Mouse (Mus musculus) urinary bladder, postnatal 4 days (tissue): ENCODE measurements around the gene Lrrc9.

Source experiments
- DNase-seq, 2 experiments: peaks; one replicate each; pipeline ENCODE4 v3.0.0; 2021 to 2022; ENCODE audit warnings: low spot score in 2 of 2

Gene Lrrc9

DNA sequence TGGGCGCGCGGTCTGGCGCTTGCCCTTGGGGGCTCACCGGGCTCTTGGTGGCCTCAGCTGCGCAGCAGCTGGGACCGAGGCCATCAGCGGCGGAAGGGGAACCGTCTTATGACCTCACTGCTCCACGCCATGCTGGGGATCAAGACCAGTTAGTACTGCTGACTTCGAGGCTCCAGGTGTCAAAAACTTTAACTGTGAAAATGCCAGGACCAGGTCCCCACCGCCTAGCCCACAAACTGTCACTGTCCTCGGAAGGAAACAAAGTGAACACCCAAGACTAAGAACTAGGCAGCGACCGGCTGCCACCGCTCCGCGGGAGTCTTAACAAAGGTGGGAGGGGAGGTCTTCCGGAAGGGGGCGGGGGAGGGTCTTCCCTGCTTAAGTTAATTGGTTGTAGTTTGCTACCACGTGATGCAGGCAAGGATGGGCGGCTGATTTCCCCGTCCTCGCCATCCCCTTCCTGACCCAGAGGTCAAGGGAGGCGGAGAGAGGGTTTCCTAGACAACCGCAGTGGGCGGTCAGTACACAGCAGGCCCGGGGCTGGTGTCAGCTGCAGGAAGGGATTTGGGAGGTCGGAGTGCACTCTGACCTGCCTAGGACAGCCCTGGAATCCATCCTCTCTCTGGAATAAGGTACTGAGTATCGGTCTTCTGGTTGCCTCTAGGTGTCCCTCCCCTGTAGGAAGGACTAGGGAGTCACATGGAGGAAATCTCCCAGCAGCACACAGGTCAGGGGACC, at the start of gene Lrrc9:
Gene Lrrc9 (plus strand): TSS at position 28 of the 738 bp plus-strand sequence.
- DNase-seq = peak in 1 of 2 experiments; percentile 39

GRCm38 (mm10) chr12:72393046-72393805, 48.4 kb upstream of the Lrrc9 start:
- DNase-seq = no peak

- no peak for DNase-seq
Observed at GRCm38 (mm10) chr12:72405031-72405430, 36.6 kb upstream of the Lrrc9 start.

- DNase-seq = no peak
Observed at GRCm38 (mm10) chr12:72407146-72407545, 34.5 kb upstream of the Lrrc9 start.

DNA sequence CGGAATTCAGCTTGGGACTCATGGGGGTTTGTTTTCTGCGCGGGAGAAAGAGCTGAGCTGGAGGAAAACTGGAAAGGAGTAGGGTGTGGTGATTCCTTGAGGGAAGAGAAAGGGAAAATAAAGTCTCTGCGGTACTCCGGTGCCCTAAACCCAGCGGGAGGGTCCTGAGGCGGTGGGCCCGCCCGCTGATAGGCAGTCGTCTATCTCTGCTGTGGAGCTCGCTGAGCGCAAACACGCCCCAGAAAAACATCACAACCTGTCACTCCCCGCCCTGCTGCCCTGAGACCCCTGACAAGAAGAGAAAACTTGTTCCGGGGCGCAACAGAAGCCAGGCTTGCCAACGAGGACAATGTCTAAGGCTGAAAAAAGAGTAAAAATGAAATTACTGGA, 34.0 kb upstream of the Lrrc9 start:
- DNase-seq = no peak

DNA sequence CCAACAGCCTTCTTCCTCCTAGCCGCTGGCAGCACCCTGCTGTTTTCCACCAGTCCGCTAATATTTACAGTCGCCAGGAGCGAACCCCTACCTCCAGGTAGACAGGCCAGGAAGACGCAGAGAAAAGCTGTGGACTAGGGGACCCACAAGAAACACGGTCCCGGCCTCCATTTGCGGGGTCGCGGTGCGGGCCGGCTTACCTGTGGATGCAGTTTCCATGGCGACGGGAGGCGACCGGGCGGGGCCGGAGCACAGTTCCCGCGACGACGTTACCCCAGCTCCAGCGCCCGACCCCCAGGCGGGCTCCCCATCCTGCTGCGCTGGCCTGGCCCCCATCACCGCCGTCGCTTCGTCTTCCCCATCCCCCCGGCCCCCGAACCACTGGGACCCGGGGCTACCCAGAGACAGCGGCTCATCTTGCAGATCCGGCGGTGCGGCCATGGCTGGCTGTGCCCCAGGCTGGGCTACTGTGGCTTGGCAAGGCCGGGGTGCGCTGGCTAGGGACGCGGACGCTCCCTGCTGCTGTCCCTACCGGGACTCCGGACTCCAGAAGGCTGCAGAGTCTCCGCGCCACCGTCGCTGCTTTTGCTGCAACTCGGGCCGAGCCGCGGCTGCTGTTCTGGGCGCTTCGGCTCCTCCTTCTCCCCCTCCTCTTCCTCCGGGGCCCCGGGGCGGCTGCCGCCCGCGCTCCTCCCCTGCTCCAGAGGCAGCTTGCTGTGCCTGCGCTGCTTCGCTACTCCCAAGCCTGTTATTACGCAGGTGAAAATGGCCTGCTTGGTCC, 33.4 kb upstream of the Lrrc9 start:
- DNase-seq = peak in 1 of 2 experiments; percentile 19

DNA sequence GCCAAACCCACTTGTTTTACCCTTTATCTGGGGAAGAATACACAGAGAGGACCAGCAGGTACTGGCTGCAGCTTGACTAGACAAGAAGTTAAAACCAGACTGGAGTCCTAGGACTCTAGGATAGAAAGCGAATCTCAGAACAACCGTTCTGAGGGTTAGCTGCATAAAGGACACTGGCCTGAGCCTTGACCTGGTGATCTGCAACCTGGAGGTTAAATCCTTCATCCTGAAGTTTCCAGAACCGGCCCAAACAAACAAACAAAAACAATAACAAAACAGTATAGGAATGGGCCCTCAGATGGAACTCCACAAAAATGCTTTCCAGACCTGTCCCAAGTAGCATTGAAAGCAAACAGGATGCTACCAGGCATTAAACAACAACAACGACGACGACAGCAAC, 32.7 kb upstream of the Lrrc9 start, which contains the start of gene Rtn1:
Gene Rtn1 (minus strand): TSS at position 101 of the 400 bp plus-strand sequence.
- no peak for DNase-seq

DNA sequence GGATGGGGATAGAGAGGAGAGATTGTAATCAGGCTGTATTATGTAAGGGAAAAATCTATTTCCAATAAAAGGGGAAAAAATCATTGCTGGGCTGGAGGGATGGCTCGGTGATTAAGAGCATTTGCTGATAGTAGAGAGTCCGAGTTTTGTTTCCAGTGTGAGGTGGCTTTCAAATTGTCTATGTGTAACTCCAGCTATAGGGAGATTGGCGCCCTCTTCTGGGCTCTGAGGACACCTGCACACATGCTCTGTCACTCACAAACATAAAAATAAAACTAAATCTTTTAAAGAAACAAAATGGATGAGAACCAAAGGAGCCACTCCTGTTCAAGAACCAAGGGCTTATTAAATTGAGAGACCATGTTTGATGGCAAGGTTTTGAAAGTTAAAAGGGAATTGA, 23.9 kb upstream of the Lrrc9 start:
- DNase-seq = no peak

- DNase-seq = no peak
Observed at GRCm38 (mm10) chr12:72422681-72423080, 19.0 kb upstream of the Lrrc9 start.

GRCm38 (mm10) chr12:72427722-72428126, 13.9 kb upstream of the Lrrc9 start:
- DNase-seq = peak in 1 of 2 experiments; percentile 32

- no peak for DNase-seq
Observed at GRCm38 (mm10) chr12:72432209-72432608, 9.5 kb upstream of the Lrrc9 start.

DNA sequence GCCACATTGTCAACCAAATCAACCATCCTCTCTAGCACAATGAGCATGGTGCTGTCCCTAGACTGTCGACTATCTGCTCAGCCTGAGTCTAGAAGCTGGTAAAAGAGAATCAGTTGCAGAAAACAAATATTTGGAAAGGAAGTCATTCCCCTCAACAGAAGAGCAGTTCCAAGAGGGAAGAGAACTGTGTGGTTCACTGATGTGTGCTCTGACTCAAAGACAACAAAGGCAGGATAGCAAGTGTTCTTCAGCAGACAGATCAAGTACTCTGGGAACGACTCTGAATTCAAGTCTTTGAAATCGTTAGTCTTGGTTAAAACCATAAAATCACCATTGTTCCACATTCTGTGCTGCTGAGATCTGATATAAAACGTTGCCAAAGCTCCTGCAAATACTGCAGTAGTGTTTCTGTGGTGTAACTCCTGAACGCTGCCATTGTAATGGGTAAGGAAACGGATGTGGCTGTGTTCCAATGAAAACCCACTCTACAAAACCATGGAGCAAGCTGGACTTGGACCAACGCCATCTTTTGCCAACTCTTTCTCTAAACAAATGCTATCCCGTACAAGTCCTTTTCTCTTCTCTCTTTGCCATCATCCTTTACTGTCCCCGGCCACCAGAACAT, 8.3 kb upstream of the Lrrc9 start:
- no peak for DNase-seq

- DNase-seq = no peak
Observed at GRCm38 (mm10) chr12:72437676-72438341, 3.9 kb upstream of the Lrrc9 start.

DNA sequence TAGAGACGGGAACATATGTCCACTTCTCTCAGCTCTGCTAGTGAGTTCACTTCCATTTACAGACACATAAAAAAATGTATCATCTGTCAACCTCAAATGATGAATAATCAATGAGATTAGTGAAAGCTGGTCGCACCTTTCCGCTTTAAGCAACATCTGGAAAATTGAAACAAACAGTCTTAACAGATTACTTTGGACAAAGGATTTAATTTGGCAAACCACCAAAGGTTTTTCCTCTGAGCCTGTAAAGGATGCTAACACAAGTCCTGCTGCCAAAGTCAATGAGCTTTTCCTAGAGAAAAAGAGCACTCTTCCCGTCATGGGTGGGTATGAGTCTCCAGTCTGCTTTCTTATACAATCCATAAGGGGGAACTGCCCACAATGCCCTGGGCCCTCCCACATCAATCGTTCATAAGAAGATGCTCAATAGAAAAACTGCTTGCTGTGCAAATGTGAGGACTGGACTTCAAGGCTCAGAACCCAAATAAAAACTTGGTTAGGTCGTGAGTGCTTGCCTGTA, 2.6 kb upstream of the Lrrc9 start:
- DNase-seq = no peak

DNA sequence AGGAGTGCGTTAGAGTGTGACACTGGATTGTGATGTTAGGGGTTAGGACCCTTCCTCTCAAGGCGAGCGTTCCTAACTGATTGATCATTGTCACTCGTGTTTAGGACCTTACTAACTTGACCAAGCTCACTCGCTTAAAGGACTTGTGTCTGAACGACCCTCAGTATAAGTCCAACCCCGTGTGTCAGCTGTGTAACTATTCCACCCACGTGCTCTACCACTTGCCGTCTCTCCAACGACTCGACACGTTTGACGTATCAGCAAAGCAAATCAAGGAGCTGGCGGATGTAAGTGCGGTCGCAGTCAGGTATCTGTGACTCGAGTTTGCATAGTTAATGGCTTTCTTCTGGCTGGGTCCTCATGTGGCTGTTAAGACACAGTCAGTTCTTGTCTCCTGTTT, 12.3 kb downstream of the Lrrc9 start:
- no peak for DNase-seq

- no peak for DNase-seq
Observed at GRCm38 (mm10) chr12:72461191-72461893, 19.7 kb downstream of the Lrrc9 start.

GRCm38 (mm10) chr12:72461894-72462530, 20.3 kb downstream of the Lrrc9 start:
- no peak for DNase-seq

DNA sequence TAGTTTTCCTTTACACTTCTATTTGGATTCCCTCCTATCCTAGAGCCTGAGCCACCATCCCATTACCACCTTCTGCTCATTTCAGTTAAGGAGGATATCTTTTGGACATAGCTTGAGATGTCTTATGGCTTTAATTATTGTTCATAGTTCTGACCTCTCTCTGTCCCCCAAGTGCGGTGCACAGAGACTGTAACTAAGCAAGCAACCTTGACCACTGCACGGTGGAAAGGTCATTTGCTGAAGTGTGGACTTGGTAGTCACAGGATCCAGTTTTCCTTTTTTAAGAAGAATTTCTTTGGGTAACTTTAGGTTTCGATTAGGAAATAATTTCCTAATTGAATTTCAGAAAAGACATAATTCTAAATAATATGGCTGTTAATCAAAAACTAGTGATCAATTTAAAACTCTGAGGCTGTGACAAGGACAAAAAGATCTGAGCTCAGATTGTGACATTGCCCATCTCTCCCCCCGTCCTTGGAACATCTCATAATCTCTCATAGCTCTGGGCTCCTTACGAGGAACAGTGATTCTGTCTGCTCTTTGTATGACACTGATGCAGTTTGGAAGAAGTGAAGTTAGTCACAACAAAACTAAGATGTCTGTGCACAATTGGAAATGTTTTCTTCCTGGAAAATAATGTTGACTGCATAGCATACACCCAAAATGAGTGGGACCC, 24.3 kb downstream of the Lrrc9 start:
- DNase-seq = no peak

DNA sequence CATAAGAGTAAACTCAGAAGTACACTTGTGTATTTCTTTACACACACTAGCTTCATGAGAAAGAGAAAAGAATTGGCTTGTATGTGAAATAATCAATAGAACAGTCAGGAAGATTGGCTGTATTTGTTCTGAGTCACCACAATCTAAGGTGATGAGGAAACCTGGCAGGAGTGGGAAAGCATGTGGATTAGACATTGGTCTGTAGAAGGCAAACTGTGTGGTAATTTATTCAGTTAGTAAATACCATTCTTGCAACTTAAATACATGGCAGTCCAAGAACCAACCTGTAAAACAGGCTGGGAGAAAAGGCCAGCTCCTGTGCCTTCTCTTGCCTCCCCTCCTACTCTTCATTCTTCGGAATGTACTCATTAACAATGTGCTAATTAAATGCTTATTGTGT, 25.6 kb downstream of the Lrrc9 start:
- no peak for DNase-seq
